Mouse (Mus musculus) small intestine, adult 2 months (tissue): Measurements from ENCODE around the gene Snrpa1.

Experiments
- CTCF ChIP-seq: fragments of 200-500 bp; IDR thresholded peaks from 2 replicates; pipeline ENCODE4 v1.5.1; 2012; ENCODE audit warnings: low read depth, mild to moderate bottlenecking, control low read depth, inconsistent platforms, low read length, moderate library complexity, mixed read lengths; ENCODE audit not compliant: insufficient replicate concordance, insufficient read length; ENCODE audit errors: extremely low read depth
- POLR2A ChIP-seq: fragments of 200-500 bp; IDR thresholded peaks from 2 replicates; pipeline ENCODE4 v1.6.1; 2012; ENCODE audit warnings: low read depth, mild to moderate bottlenecking, control low read depth, inconsistent platforms, low read length, moderate library complexity

DNA sequence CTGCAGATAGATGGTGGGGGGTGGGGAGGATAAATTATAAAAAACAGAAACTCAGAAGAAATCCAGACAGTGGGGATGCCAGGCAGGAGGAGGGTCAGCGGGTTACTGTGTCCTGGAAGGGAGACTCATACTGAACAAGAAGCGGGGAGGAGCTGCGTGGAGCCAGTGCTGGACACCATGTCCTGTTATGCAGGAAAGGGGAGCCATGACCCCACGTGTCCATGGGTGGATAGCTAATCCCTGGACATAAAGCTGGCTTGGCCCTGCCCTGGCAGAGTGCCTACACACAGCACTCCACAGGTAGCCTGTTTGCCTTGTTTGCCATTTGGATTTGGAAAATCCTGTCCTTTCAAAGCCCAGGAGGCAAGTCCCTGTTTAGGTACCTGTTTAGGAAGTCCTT lies 10.8 kb upstream of the Snrpa1 start:
- TF ChIP-seq CTCF (no peak), POLR2A (no peak)
